In genomic region chr5:122529316-122529715, GRCm38 (mm10) we compare ENCODE assay signal across 9 mouse cellular contexts. TPM values are rescaled to one million over a fixed set of nuclear protein-coding genes. Genes with fewer than 3 reads are reported as not detected.
DNase-seq lines count a peak whose midpoint lies in the region; ATAC-seq lines count a peak whose summit lies in the region.
"Had no signal": no experiment of that assay in that cellular context is flagged by ENCODE, and none has a peak within 500 bp of the region (broad histone marks: within the 10 kb centered on the region; RNA-seq: fewer than 3 reads in every experiment).

No protein-coding gene starts in this region.

- intact Hi-C loops in heart, postnatal 10 days (cut with DNase I) = loop anchor here (2.0 kb wide), 1 partner anchor 13 kb away; no protein-coding TSS in a partner anchor
- intact Hi-C loops in left cerebral cortex, postnatal 36 days (cut with DNase I) = no loop called here

- H3K4me1 ChIP-seq in embryonic facial prominence, embryonic 13.5 days = peaks cover 43% of the 10 kb centered on the region
- no peaks in the 10 kb centered on the region for H3K4me1 ChIP-seq in forebrain, embryonic 11.5 days (replicated peaks; ENCODE audit: control insufficient read depth, insufficient read depth, low read length)

- H3K9me3 ChIP-seq in embryonic facial prominence, embryonic 13.5 days = no peaks in the 10 kb centered on the region
- no peaks in the 10 kb centered on the region for H3K9me3 ChIP-seq in forebrain, embryonic 11.5 days (ENCODE audit: control insufficient read depth, low read length)
- H3K9me3 ChIP-seq: hindbrain, embryonic 15.5 days had no signal

- peak overlapping the region; percentile 94 for H3K27ac ChIP-seq in embryonic facial prominence, embryonic 13.5 days
- no peak overlapping the region for H3K27ac ChIP-seq in forebrain, embryonic 11.5 days (ENCODE audit: low read depth, low read length)
- H3K27ac ChIP-seq: hindbrain, embryonic 15.5 days had no signal

- H3K27me3 ChIP-seq in embryonic facial prominence, embryonic 13.5 days = no peaks in the 10 kb centered on the region
- no peaks in the 10 kb centered on the region for H3K27me3 ChIP-seq in forebrain, embryonic 11.5 days (ENCODE audit: control insufficient read depth, insufficient read depth, low read length)
- H3K27me3 ChIP-seq: hindbrain, embryonic 15.5 days had no signal

- no peaks in the 10 kb centered on the region for H3K36me3 ChIP-seq in embryonic facial prominence, embryonic 13.5 days
- no peaks in the 10 kb centered on the region for H3K36me3 ChIP-seq in forebrain, embryonic 11.5 days (ENCODE audit: control insufficient read depth, insufficient read depth, low read length)
- H3K36me3 ChIP-seq: hindbrain, embryonic 15.5 days had no signal

- H3K4me3 ChIP-seq in embryonic facial prominence, embryonic 13.5 days = no peak overlapping the region
- H3K4me3 ChIP-seq in forebrain, embryonic 11.5 days (ENCODE audit: low read depth, low read length) = no peak overlapping the region
- H3K4me3 ChIP-seq: hindbrain, embryonic 15.5 days had no signal

- no peak for ATAC-seq in embryonic facial prominence, embryonic 13.5 days (ENCODE audit: insufficient number of reproducible peaks, insufficient read depth, low FRiP score, low TSS enrichment, low read depth)
- no peak for ATAC-seq in forebrain, embryonic 11.5 days (replicated peaks; ENCODE audit: low FRiP score)
- ATAC-seq in granulocyte monocyte progenitor cell, adult 5-6 weeks (replicated peaks; ENCODE audit: poor library complexity, severe bottlenecking) = no peak

- 58% methylated on average over 3 of the region's 3 CpGs for WGBS in embryonic facial prominence, embryonic 13.5 days
- 66% methylated on average over 3 of the region's 3 CpGs for WGBS in forebrain, embryonic 11.5 days

- H3K4me2 ChIP-seq in embryonic facial prominence, embryonic 13.5 days = no peak overlapping the region
- H3K4me2 ChIP-seq in forebrain, embryonic 11.5 days (ENCODE audit: low read depth, low read length, severe bottlenecking) = no peak overlapping the region
- H3K4me2 ChIP-seq: hindbrain, embryonic 15.5 days had no signal

- peak; percentile 55 for DNase-seq in layer of hippocampus, adult 9-11 months
- no peak for DNase-seq in layer of hippocampus, postnatal 14 days (ENCODE audit: low spot score in 2 of 2)
- DNase-seq in heart, postnatal 10 days = peak; percentile 82
- DNase-seq in left cerebral cortex, postnatal 36 days (ENCODE audit: low spot score in 2 of 2) = peak; percentile 46 to 69
- DNase-seq in skeletal muscle tissue, adult 2 months (ENCODE audit: low read depth, low spot score) = peak; percentile 57
- DNase-seq in forebrain, embryonic 11.5 days (ENCODE audit: low spot score) = no peak

- H3K9ac ChIP-seq in embryonic facial prominence, embryonic 13.5 days = peak overlapping the region; percentile 16; the same call in 1 of the 2 replicates
- H3K9ac ChIP-seq in forebrain, embryonic 11.5 days (ENCODE audit: low read length) = no peak overlapping the region
- H3K9ac ChIP-seq: hindbrain, embryonic 15.5 days had no signal

RNA-seq across cellular contexts. Expression of gene Atp2a2, which starts 27.3 kb away (rescaled TPM):
- total RNA-seq in layer of hippocampus, postnatal 14 days (2021) = 100 to 1,000 TPM; 659 to 669 TPM
- polyA plus RNA-seq in embryonic facial prominence, embryonic 13.5 days (2015; fragmentation: Nextera tagmentation; extraction: Ambion mirVana) = 26.8 and 28.3 TPM in 2 replicates
- 1,000 to 10,000 TPM; 7,820 to 7,948 TPM for total RNA-seq in heart, postnatal 10 days (2021)
- 100 to 1,000 TPM; 681 to 755 TPM for total RNA-seq in left cerebral cortex, postnatal 36 days (2021)
- 58.7 and 60.6 TPM in 2 replicates for polyA plus RNA-seq in forebrain, embryonic 11.5 days (2014; fragmentation: Nextera tagmentation; extraction: Ambion mirVana)
- 71.0 and 77.6 TPM in 2 replicates for total RNA-seq in granulocyte monocyte progenitor cell, adult 5-6 weeks (2014; fragmentation: Nextera tagmentation)
- 112 and 118 TPM in 2 replicates for total RNA-seq in granulocyte monocyte progenitor cell, adult 5-6 weeks (2017)

Comparison
In these comparisons a context has a peak if more than half of its experiments do, and no peak if none do; other contexts are left out.
1. DNase-seq: peak in layer of hippocampus, adult 9-11 months (single experiment), heart, postnatal 10 days (2 of 2), left cerebral cortex, postnatal 36 days (2 of 2) and skeletal muscle tissue, adult 2 months (single experiment); none in layer of hippocampus, postnatal 14 days (0 of 2) and forebrain, embryonic 11.5 days (single experiment).
2. RNA of gene Atp2a2, which starts 27.3 kb away (total RNA-seq): 7,820 to 7,948 TPM in heart, postnatal 10 days; 681 to 755 TPM in left cerebral cortex, postnatal 36 days, 659 to 669 TPM in layer of hippocampus, postnatal 14 days and 71.0 to 118 TPM in granulocyte monocyte progenitor cell, adult 5-6 weeks; every median in the first group is over 10 times any median in the second.